Mouse (Mus musculus): ENCODE measurements at regions not wholly inside any gene's neighbourhood (a gene's known extent, or its start where the extent isn't known, plus 50 kb on each side); places are given as distances from the start of the nearest gene placed in this dataset.

DNA sequence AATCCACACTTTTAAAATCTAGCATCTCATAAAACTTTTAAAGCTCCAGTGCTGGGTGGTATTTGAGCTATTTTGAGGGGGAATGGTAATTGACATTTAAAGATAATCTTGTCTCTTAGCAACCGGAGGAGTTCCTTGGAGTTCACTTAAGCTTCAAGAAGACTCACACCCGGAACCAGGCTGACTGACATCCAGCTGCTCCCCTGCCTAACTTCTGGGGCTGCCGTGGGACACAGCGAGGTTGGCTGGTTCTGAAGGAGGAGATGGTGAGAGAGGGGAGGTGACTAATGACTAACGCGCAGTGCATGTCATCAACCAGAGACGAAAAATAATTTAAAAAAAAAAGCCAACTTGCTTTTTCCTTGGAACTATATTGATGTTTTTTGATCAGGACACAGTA, 157.7 kb upstream of the Ado start:
- no peak for TF ChIP-seq CTCF (IDR thresholded peaks at IDR 0.05; ENCODE audit: low read depth, low read length)
- TF ChIP-seq POLR2A (IDR thresholded peaks at IDR 0.05; ENCODE audit: borderline replicate concordance, low read depth, low read length), result no peak

Data from bone marrow macrophage, adult 2 months (primary cell).